Mouse (Mus musculus): ENCODE measurements around the gene Rcsd1.

- TF ChIP-seq CTCF (conservative IDR thresholded peaks at IDR 0.05; ENCODE audit: insufficient read depth, insufficient read length, low read depth, low read length) (no peak), POLR2A (IDR thresholded peaks at IDR 0.05; ENCODE audit: low read depth, low read length) (no peak)
Measured at GRCm38 (mm10) chr1:165603218-165603617, 106.3 kb downstream of the Rcsd1 start.
